Mouse (Mus musculus): ENCODE results near the gene Vmn1r24. TPM values are rescaled to one million over a fixed set of nuclear protein-coding genes. Genes with fewer than 3 reads are reported as not detected.
"Not testable (repeated sequence)": the region's sequence is repeated elsewhere in the genome, so short reads cannot be mapped to it uniquely, and the experiment has no call there.

Vmn1r24 gene
- not detected for polyA plus RNA-seq (2012; fragmentation: generic; extraction: Trizol)

DNA sequence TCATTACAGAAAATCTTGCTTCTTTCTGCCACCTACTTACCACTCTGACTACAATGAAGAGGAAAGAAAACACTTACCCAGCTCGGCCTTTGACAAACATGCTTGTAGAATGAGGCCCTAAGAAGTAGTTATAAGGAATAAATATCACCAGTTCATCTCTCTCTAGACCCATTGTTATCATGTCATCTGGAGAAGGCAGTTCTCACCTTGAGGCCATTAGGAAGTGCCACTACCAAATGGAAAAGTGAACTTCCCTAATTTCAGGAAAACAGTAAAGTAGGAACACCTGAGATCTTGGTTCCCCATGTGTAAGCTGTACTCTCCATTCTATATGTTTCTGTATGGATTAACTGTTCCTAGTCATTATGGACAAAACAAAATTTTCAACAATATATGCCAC, at the start of gene Vmn1r24:
Vmn1r24 (minus strand) TSS at position 101 of the 400 bp plus-strand sequence.
- not testable (repeated sequence) for H3ac ChIP-seq (ENCODE audit: control insufficient read depth, insufficient read length); H3K4me2 ChIP-seq (ENCODE audit: low read depth); H3K4me3 ChIP-seq; H3K36me3 ChIP-seq (ENCODE audit: control insufficient read depth, insufficient read depth); H3K79me2 ChIP-seq (ENCODE audit: control insufficient read depth, insufficient read depth); H3K27me3 ChIP-seq (ENCODE audit: control insufficient read depth, insufficient read depth, insufficient read length)

DNA sequence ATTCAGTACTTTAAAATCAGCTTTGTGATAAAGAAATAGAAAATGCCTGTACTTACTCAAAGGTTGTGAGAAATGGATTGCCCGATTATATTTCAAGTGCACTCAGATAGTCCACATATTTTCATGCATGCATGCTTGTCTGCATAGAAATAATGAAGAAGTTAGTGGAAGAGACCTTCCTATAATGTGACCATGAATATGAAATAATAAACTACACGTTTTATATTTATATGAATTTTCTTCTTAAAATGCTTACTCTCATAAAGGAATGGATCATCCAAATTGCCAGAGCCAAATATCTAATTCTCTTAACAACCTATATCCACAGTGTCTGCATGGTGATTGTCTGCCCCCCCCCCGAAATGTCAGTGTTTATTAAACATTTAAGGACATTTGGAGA, 19.4 kb upstream of the Vmn1r24 start, which contains the start of gene Vmn1r25:
Vmn1r25 (minus strand) TSS at position 101 of the 400 bp plus-strand sequence.
- H3K79me2 ChIP-seq (ENCODE audit: control insufficient read depth, insufficient read depth), result no peaks in the 10 kb centered on the region
- TF ChIP-seq POLR2AphosphoS2 (IDR thresholded peaks at IDR 0.05; ENCODE audit: insufficient read length, low read depth) (no peak), TCF12 (IDR thresholded peaks at IDR 0.05; ENCODE audit: insufficient read depth, poor library complexity, severe bottlenecking) (no peak), MYOG (IDR thresholded peaks at IDR 0.05; ENCODE audit: control insufficient read depth in 1 of 3, insufficient read depth in 1 of 3, insufficient read length in 2 of 3, low read depth in 2 of 3) (no peak), MYOD1 (IDR thresholded peaks at IDR 0.05; ENCODE audit: control insufficient read depth in 1 of 3, insufficient read length in 2 of 3, low read depth in 2 of 3) (no peak), USF1 (IDR thresholded peaks at IDR 0.05; ENCODE audit: low read depth) (no peak), CEBPB (IDR thresholded peaks at IDR 0.05; ENCODE audit: insufficient read depth, poor library complexity, severe bottlenecking) (no peak), E2F4 (IDR thresholded peaks at IDR 0.05; ENCODE audit: insufficient read depth) (no peak), SRF (IDR thresholded peaks at IDR 0.05; ENCODE audit: control insufficient read depth, insufficient read length, low read depth) (no peak), TCF3 (IDR thresholded peaks at IDR 0.05; ENCODE audit: insufficient read length, low read depth) (no peak), REST (IDR thresholded peaks at IDR 0.05; ENCODE audit: insufficient read depth, insufficient read length) (no peak)
- no peak within 1 kb of the TSS for H3ac ChIP-seq (ENCODE audit: control insufficient read depth, insufficient read length)
- no peak within 1 kb of the TSS for H3K4me2 ChIP-seq (ENCODE audit: low read depth)
- no peaks in the 10 kb centered on the region for H3K27me3 ChIP-seq (ENCODE audit: control insufficient read depth, insufficient read depth, insufficient read length)
- no peak within 1 kb of the TSS for H3K4me3 ChIP-seq
- H3K36me3 ChIP-seq (ENCODE audit: control insufficient read depth, insufficient read depth), result no peaks in the 10 kb centered on the region

DNA sequence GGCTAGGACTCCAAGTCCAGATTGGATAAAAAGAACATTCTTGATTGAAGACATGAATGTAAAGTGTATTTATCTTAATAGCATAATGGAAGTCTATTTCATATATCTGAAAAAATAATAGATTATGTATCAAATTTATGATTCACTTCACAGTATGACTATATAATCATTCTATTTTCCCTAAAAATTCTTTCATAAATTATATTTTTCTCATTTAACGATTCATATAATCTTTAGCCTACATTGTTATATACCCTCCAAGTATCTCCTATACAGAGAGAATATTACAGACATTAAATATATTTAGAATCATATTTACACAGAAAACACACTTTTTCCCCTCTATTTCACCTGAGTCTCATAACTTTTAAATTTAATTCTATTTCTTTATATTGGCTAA, 34.6 kb downstream of the Vmn1r24 start, which contains the start of gene Vmn1r23:
Vmn1r23 (minus strand) TSS at position 101 of the 400 bp plus-strand sequence.
- Histone ChIP-seq H3K79me2 (ENCODE audit: control insufficient read depth, insufficient read depth) (no peaks in the 10 kb centered on the region), H3ac (ENCODE audit: control insufficient read depth, insufficient read length) (no peak within 1 kb of the TSS)

DNA sequence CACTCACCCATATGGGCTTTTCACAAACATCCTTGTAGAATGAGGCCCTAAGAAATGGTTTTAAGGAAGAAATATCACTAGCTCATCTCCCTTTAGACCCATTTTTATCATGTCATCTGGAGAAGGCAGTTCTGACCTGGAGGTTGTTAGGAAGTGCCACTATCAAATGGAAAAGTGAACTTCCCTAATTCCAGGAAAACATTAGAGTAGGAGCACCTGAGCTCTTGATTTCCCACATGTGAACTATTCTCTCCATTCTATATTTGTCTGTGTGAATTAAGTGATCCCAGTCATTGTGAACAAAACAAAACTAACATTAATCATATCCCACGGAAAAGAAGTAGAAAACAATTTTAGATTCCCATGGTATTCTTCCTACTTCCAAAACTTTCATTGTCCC, 53.4 kb downstream of the Vmn1r24 start, which contains the start of gene Vmn1r22:
Vmn1r22 (minus strand) TSS at position 101 of the 400 bp plus-strand sequence.
- TF ChIP-seq SRF (IDR thresholded peaks at IDR 0.05; ENCODE audit: control insufficient read depth, insufficient read length, low read depth) (no peak), POLR2A (IDR thresholded peaks at IDR 0.05; ENCODE audit: insufficient read length, low read depth) (no peak), POLR2AphosphoS2 (IDR thresholded peaks at IDR 0.05; ENCODE audit: insufficient read length, low read depth) (no peak), E2F4 (IDR thresholded peaks at IDR 0.05; ENCODE audit: insufficient read depth) (no peak), TCF12 (IDR thresholded peaks at IDR 0.05; ENCODE audit: insufficient read depth, poor library complexity, severe bottlenecking) (no peak), REST (IDR thresholded peaks at IDR 0.05; ENCODE audit: insufficient read depth, insufficient read length) (no peak), MYOG (IDR thresholded peaks at IDR 0.05; ENCODE audit: control insufficient read depth in 1 of 3, insufficient read depth in 1 of 3, insufficient read length in 2 of 3, low read depth in 2 of 3) (no peak), MYOD1 (IDR thresholded peaks at IDR 0.05; ENCODE audit: control insufficient read depth in 1 of 3, insufficient read length in 2 of 3, low read depth in 2 of 3) (no peak), MAX (IDR thresholded peaks at IDR 0.05; ENCODE audit: low read depth) (no peak), CEBPB (IDR thresholded peaks at IDR 0.05; ENCODE audit: insufficient read depth, poor library complexity, severe bottlenecking) (no peak), TCF3 (IDR thresholded peaks at IDR 0.05; ENCODE audit: insufficient read length, low read depth) (no peak)
- H3K27me3 ChIP-seq (ENCODE audit: control insufficient read depth, insufficient read depth, insufficient read length), result no peaks in the 10 kb centered on the region
- H3ac ChIP-seq (ENCODE audit: control insufficient read depth, insufficient read length), result no peak within 1 kb of the TSS
- H3K4me3 ChIP-seq, result no peak within 1 kb of the TSS
- H3K79me2 ChIP-seq (ENCODE audit: control insufficient read depth, insufficient read depth), result no peaks in the 10 kb centered on the region
- no peak within 1 kb of the TSS for H3K4me2 ChIP-seq (ENCODE audit: low read depth)
- H3K36me3 ChIP-seq (ENCODE audit: control insufficient read depth, insufficient read depth), result no peaks in the 10 kb centered on the region

More for the DNA sequence above, 34.6 kb downstream of the Vmn1r24 start, which contains the start of gene Vmn1r23:
- no peak within 1 kb of the TSS for H3K4me2 ChIP-seq (ENCODE audit: low read depth)
- TF ChIP-seq MYOD1 (IDR thresholded peaks at IDR 0.05; ENCODE audit: control insufficient read depth in 1 of 3, insufficient read length in 2 of 3, low read depth in 2 of 3) (no peak), TCF12 (IDR thresholded peaks at IDR 0.05; ENCODE audit: insufficient read depth, poor library complexity, severe bottlenecking) (no peak), MYOG (IDR thresholded peaks at IDR 0.05; ENCODE audit: control insufficient read depth in 1 of 3, insufficient read depth in 1 of 3, insufficient read length in 2 of 3, low read depth in 2 of 3) (no peak)
- no peaks in the 10 kb centered on the region for H3K36me3 ChIP-seq (ENCODE audit: control insufficient read depth, insufficient read depth)
- H3K27me3 ChIP-seq (ENCODE audit: control insufficient read depth, insufficient read depth, insufficient read length), result no peaks in the 10 kb centered on the region
- no peak within 1 kb of the TSS for H3K4me3 ChIP-seq

Other genes starting within 250 kb of the Vmn1r24 start
- 13.7 TPM for gene Vopp1, start 136.3 kb downstream of the Vmn1r24 start, polyA plus RNA-seq (2012; fragmentation: generic; extraction: Trizol)
- gene Vmn1r21, start 111.2 kb downstream of the Vmn1r24 start, polyA plus RNA-seq (2012; fragmentation: generic; extraction: Trizol), result not detected
- gene Vmn1r22, start 53.5 kb downstream of the Vmn1r24 start, polyA plus RNA-seq (2012; fragmentation: generic; extraction: Trizol), result not detected
- not detected for gene Vmn1r23, start 34.7 kb downstream of the Vmn1r24 start, polyA plus RNA-seq (2012; fragmentation: generic; extraction: Trizol)
- gene Vmn1r25, start 19.3 kb upstream of the Vmn1r24 start, polyA plus RNA-seq (2012; fragmentation: generic; extraction: Trizol), result not detected
- not detected for gene Vmn1r26, start 53.7 kb upstream of the Vmn1r24 start, polyA plus RNA-seq (2012; fragmentation: generic; extraction: Trizol)